Mouse (Mus musculus) testis, adult 2 months (tissue): ENCODE results near the gene Fam129a. TPM values are rescaled to one million over a fixed set of nuclear protein-coding genes. Genes with fewer than 3 reads are reported as not detected.
A peak's percentile ranks its signal among the peaks of the same experiment; 100 is the strongest.
"Not testable (repeated sequence)": the region's sequence is repeated elsewhere in the genome, so short reads cannot be mapped to it uniquely, and the experiment has no call there.

Source experiments
- H3K27ac ChIP-seq: fragments of 200-500 bp; 2 replicates; pipeline ENCODE4 v1.5.1; 2012; ENCODE audit warnings: low read depth, low read length; ENCODE audit not compliant: control insufficient read depth, insufficient read depth
- H3K27me3 ChIP-seq: fragments of 200-500 bp; 2 replicates; pipeline ENCODE4 v1.6.1; 2012; ENCODE audit warnings: mild to moderate bottlenecking, low read length, moderate library complexity; ENCODE audit not compliant: control insufficient read depth, insufficient read depth
- H3K36me3 ChIP-seq: fragments of 200-500 bp; 2 replicates; pipeline ENCODE4 v1.6.1; 2012; ENCODE audit warnings: mild to moderate bottlenecking, low read length; ENCODE audit not compliant: control insufficient read depth, insufficient read depth
- H3K4me1 ChIP-seq: fragments of 200-500 bp; 2 replicates; pipeline ENCODE4 v1.6.1; 2012; ENCODE audit warnings: low read length; ENCODE audit not compliant: control insufficient read depth, insufficient read depth
- H3K4me3 ChIP-seq: fragments of 200-500 bp; 2 replicates; pipeline ENCODE4 v1.5.1; 2012; ENCODE audit warnings: low read depth, mild to moderate bottlenecking, low read length, moderate library complexity, mixed read lengths; ENCODE audit not compliant: control insufficient read depth
- CTCF ChIP-seq: fragments of 200-500 bp; IDR thresholded peaks from 2 replicates; pipeline ENCODE4 v1.5.1; 2012; ENCODE audit warnings: low read depth, mild to moderate bottlenecking, inconsistent platforms, low read length, moderate library complexity; ENCODE audit not compliant: control insufficient read depth, insufficient read depth, insufficient replicate concordance
- POLR2A ChIP-seq: fragments of 200-500 bp; IDR thresholded peaks from 2 replicates; pipeline ENCODE4 v1.6.1; 2012; ENCODE audit warnings: low read depth, mild to moderate bottlenecking, inconsistent platforms, low read length, moderate library complexity; ENCODE audit not compliant: control insufficient read depth
- polyA plus RNA-seq: library from polyadenylated mRNA; depleted of rRNA; stranded (reverse); fragments of >200 nt; gene quantifications from 2 replicates; pipeline ENCODE4 v1.2.3, GENCODE M21; 2012

Gene Fam129a
- polyA plus RNA-seq, 1 experiment: 8.8 TPM

GRCm38 (mm10) chr1:151725590-151725989 lies 154.6 kb downstream of the Fam129a start:
- no peaks in the 10 kb centered on the region for H3K4me1 ChIP-seq
- H3K36me3 ChIP-seq: no peaks in the 10 kb centered on the region
- H3K4me3 ChIP-seq: no peak overlapping the region
- no peaks in the 10 kb centered on the region for H3K27me3 ChIP-seq
- H3K27ac ChIP-seq: no peak overlapping the region
- TF ChIP-seq CTCF (no peak), POLR2A (no peak)

- Histone ChIP-seq H3K4me3 (no peak overlapping the region), H3K36me3 (no peaks in the 10 kb centered on the region), H3K27ac (no peak overlapping the region), H3K4me1 (no peaks in the 10 kb centered on the region), H3K27me3 (no peaks in the 10 kb centered on the region)
- no peak for TF ChIP-seq POLR2A
- TF ChIP-seq CTCF: no peak
These were observed 155.4 kb downstream of the Fam129a start for GRCm38 (mm10) chr1:151726358-151726757.

GRCm38 (mm10) chr1:151728141-151728540 lies 157.2 kb downstream of the Fam129a start:
- H3K27me3 ChIP-seq: no peaks in the 10 kb centered on the region

GRCm38 (mm10) chr1:151737146-151737545 lies 166.2 kb downstream of the Fam129a start:
- no peak for TF ChIP-seq POLR2A
- TF ChIP-seq CTCF: no peak
- Histone ChIP-seq H3K4me1 (no peaks in the 10 kb centered on the region), H3K27ac (no peak overlapping the region), H3K27me3 (no peaks in the 10 kb centered on the region), H3K36me3 (no peaks in the 10 kb centered on the region), H3K4me3 (no peak overlapping the region)

More at GRCm38 (mm10) chr1:151728141-151728540, 157.2 kb downstream of the Fam129a start:
- H3K27ac ChIP-seq: no peak overlapping the region
- no peaks in the 10 kb centered on the region for H3K36me3 ChIP-seq
- no peaks in the 10 kb centered on the region for H3K4me1 ChIP-seq
- H3K4me3 ChIP-seq: no peak overlapping the region
- TF ChIP-seq CTCF (no peak), POLR2A (no peak)

GRCm38 (mm10) chr1:151741199-151741621 lies 170.2 kb downstream of the Fam129a start:
- no peaks in the 10 kb centered on the region for H3K36me3 ChIP-seq
- TF ChIP-seq CTCF: no peak
- H3K4me1 ChIP-seq: no peaks in the 10 kb centered on the region
- no peak overlapping the region for H3K4me3 ChIP-seq
- H3K27me3 ChIP-seq: no peaks in the 10 kb centered on the region
- H3K27ac ChIP-seq: no peak overlapping the region

GRCm38 (mm10) chr1:151749894-151750293 lies 178.9 kb downstream of the Fam129a start:
- not testable (repeated sequence) for H3K4me1 ChIP-seq, H3K4me3 ChIP-seq, H3K27ac ChIP-seq, H3K27me3 ChIP-seq, H3K36me3 ChIP-seq

GRCm38 (mm10) chr1:151752946-151753345 lies 182.0 kb downstream of the Fam129a start:
- Histone ChIP-seq H3K4me1 (no peaks in the 10 kb centered on the region; the same call in 1 of the 2 replicates), H3K4me3 (no peak overlapping the region), H3K36me3 (no peaks in the 10 kb centered on the region), H3K27me3 (no peaks in the 10 kb centered on the region), H3K27ac (no peak overlapping the region)
- TF ChIP-seq POLR2A: no peak
- TF ChIP-seq CTCF: no peak

- no peak for TF ChIP-seq CTCF
- TF ChIP-seq POLR2A: no peak
- no peaks in the 10 kb centered on the region; the same call in 1 of the 2 replicates for H3K4me1 ChIP-seq
- H3K4me3 ChIP-seq: peak overlapping the region; percentile 13; the same call in 1 of the 2 replicates
- H3K27ac ChIP-seq: no peak overlapping the region
- no peaks in the 10 kb centered on the region for H3K36me3 ChIP-seq
- H3K27me3 ChIP-seq: no peaks in the 10 kb centered on the region
These were observed 182.5 kb downstream of the Fam129a start for GRCm38 (mm10) chr1:151753374-151753929.
